Mouse (Mus musculus) urinary bladder, postnatal 36 days (tissue): Measurements from ENCODE around the gene Fastk.

Experiments
- DNase-seq, 2 experiments: peaks; one replicate each; pipeline ENCODE4 v3.0.0; 2022; ENCODE audit warnings: low spot score in 2 of 2, mixed read lengths in 1 of 2

Gene Fastk

GRCm38 (mm10) chr5:24444746-24445427 is at the start of gene Fastk:
Gene Fastk (minus strand): TSS chr5:24445287.
- DNase-seq = peak; percentile 87 to 92

GRCm38 (mm10) chr5:24492546-24493285 is 47.6 kb upstream of the Fastk start:
- DNase-seq = no peak

GRCm38 (mm10) chr5:24490413-24490920 is 45.4 kb upstream of the Fastk start:
- no peak for DNase-seq

GRCm38 (mm10) chr5:24486738-24487137 is 41.7 kb upstream of the Fastk start:
- no peak for DNase-seq

- peak; percentile 82 to 87 for DNase-seq
These were observed 41.0 kb upstream of the Fastk start for GRCm38 (mm10) chr5:24486097-24486496.

- no peak for DNase-seq
These were observed 39.9 kb upstream of the Fastk start for GRCm38 (mm10) chr5:24484963-24485362.

- DNase-seq = peak; percentile 58 to 71
These were observed 38.2 kb upstream of the Fastk start for GRCm38 (mm10) chr5:24483326-24483725.

GRCm38 (mm10) chr5:24482247-24483079 is 37.4 kb upstream of the Fastk start:
- no peak for DNase-seq

GRCm38 (mm10) chr5:24481647-24482046 is 36.6 kb upstream of the Fastk start:
- DNase-seq = peak in 1 of 2 experiments; percentile 49

- no peak for DNase-seq
These were observed 32.8 kb upstream of the Fastk start for GRCm38 (mm10) chr5:24477909-24478308.

- peak; percentile 73 to 85 for DNase-seq
These were observed 30.6 kb upstream of the Fastk start for GRCm38 (mm10) chr5:24475476-24476241.

- peak in 1 of 2 experiments; percentile 22 for DNase-seq
These were observed 29.7 kb upstream of the Fastk start for GRCm38 (mm10) chr5:24474723-24475261.

GRCm38 (mm10) chr5:24474025-24474722 is 29.1 kb upstream of the Fastk start:
- peak; percentile 75 to 77 for DNase-seq

GRCm38 (mm10) chr5:24472884-24473619 is 28.0 kb upstream of the Fastk start:
- no peak for DNase-seq

GRCm38 (mm10) chr5:24470600-24470999 is 25.5 kb upstream of the Fastk start:
- peak in 1 of 2 experiments; percentile 76 for DNase-seq

GRCm38 (mm10) chr5:24466762-24467161 is 21.7 kb upstream of the Fastk start:
- no peak for DNase-seq

- no peak for DNase-seq
These were observed 10.5 kb upstream of the Fastk start for GRCm38 (mm10) chr5:24455613-24456012.

GRCm38 (mm10) chr5:24455076-24455475 is 10.0 kb upstream of the Fastk start:
- DNase-seq = no peak

- DNase-seq = no peak
These were observed 8.9 kb upstream of the Fastk start for GRCm38 (mm10) chr5:24453985-24454303.
